ENCODE assay signal across 32 mouse cellular contexts in the genomic region with DNA sequence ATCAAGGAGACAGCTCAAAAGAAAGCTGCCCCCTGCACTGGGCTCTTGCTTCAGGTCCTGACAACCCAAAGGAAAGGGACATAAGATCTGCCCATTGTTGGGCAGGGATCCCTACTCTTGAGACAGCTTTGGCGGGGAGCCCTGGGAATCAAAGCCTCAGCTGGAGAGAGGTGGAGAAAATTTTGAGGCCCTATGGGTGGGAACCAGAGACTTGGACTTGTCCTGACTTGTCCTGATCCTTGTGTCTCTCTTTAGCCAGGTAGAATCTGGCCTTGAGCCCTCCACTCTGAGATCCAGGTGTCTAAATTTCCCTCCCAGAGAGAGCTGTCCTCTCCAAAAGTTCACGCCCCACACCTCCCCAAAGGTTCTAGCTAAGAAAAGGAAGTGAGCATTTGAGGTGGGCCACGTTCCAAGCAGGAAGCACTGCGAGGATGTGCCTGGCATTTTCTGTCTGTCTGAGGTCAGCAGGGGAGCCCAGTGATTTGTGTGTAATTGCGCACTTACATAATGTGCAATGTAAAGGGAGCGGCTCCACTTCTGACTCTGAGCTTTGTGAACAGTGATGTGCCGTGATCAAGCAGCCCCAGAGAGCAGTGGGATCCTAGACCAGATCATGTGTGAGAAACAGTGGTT. TPM values are rescaled to one million over a fixed set of nuclear protein-coding genes. Genes with fewer than 3 reads are reported as not detected.
DNase-seq lines count a peak whose midpoint lies in the region; ATAC-seq and TF ChIP-seq lines count a peak whose summit lies in the region.
"Had no signal": no experiment of that assay in that cellular context is flagged by ENCODE, and none has a peak within 500 bp of the region (broad histone marks: within the 10 kb centered on the region; RNA-seq: fewer than 3 reads in every experiment).

No protein-coding gene starts in this region.

- no peak for TF ChIP-seq CTCF in lung, embryonic 14.5 days (IDR thresholded peaks at IDR 0.05; ENCODE audit: low read depth)

- peaks cover 4% of the 10 kb centered on the region; the same call in 1 of the 2 replicates for H3K27me3 ChIP-seq in lung, embryonic 14.5 days (ENCODE audit: insufficient read depth, low read length)
- H3K27me3 ChIP-seq: embryonic facial prominence, embryonic 12.5 days; intestine, embryonic 15.5 days had no signal

- H3K9ac ChIP-seq in lung, embryonic 14.5 days, result no peak overlapping the region
- H3K9ac ChIP-seq: embryonic facial prominence, embryonic 12.5 days; intestine, embryonic 15.5 days; midbrain, embryonic 13.5 days had no signal

- H3K27ac ChIP-seq in lung, embryonic 14.5 days (ENCODE audit: low read depth), result no peak overlapping the region
- H3K27ac ChIP-seq in brown adipose tissue, adult 24 weeks (replicated peaks; ENCODE audit: low read depth, low read length), result peak overlapping the region; percentile 59
- H3K27ac ChIP-seq: embryonic facial prominence, embryonic 12.5 days; heart, embryonic 10.5 days; hindbrain, embryonic 10.5 days; intestine, embryonic 15.5 days; midbrain, embryonic 13.5 days had no signal

- 62% methylated on average over 7 of the region's 7 CpGs for WGBS in lung, embryonic 14.5 days

- H3K4me1 ChIP-seq in lung, embryonic 14.5 days (ENCODE audit: insufficient read depth), result no peaks in the 10 kb centered on the region
- peaks cover 18% of the 10 kb centered on the region for H3K4me1 ChIP-seq in brown adipose tissue, adult 24 weeks (ENCODE audit: control insufficient read depth, insufficient read depth, insufficient read length, low read length)

- H3K36me3 ChIP-seq in lung, embryonic 14.5 days (ENCODE audit: insufficient read depth), result no peaks in the 10 kb centered on the region
- H3K36me3 ChIP-seq: embryonic facial prominence, embryonic 12.5 days; heart, embryonic 10.5 days; hindbrain, embryonic 10.5 days; intestine, embryonic 15.5 days; midbrain, embryonic 13.5 days had no signal

- DNase-seq in lung, embryonic 14.5 days, result peak; percentile 23
- DNase-seq in lung, postnatal 14 days, result no peak
- DNase-seq in thymus, postnatal 4 days, result no peak
- no peak for DNase-seq in thymus, postnatal 10 days (ENCODE audit: low spot score in 2 of 2)
- no peak for DNase-seq in heart, adult 8-10 months (ENCODE audit: low spot score)
- DNase-seq: adrenal gland, adult 2 months; cerebellum, adult 9-11 months; gastrocnemius, postnatal 25 days; kidney, adult 8-10 months; kidney, postnatal 4 days; left cerebral cortex, postnatal 4 days; thymus, adult 18-20 months had no signal

- ATAC-seq in lung, embryonic 14.5 days (ENCODE audit: insufficient read depth), result no peak
- peak; percentile 83 for ATAC-seq in granulocyte monocyte progenitor cell, adult 5-6 weeks (replicated peaks; ENCODE audit: poor library complexity, severe bottlenecking)
- ATAC-seq: forebrain, embryonic 14.5 days; hindbrain, embryonic 16.5 days; intestine, embryonic 15.5 days; lung, postnatal 0 days; midbrain, embryonic 13.5 days had no signal

- no peak overlapping the region for H3K4me2 ChIP-seq in lung, embryonic 14.5 days
- H3K4me2 ChIP-seq: embryonic facial prominence, embryonic 12.5 days; intestine, embryonic 15.5 days; midbrain, embryonic 13.5 days had no signal

- H3K4me3 ChIP-seq in lung, embryonic 14.5 days (ENCODE audit: low read depth, low read length), result no peak overlapping the region
- H3K4me3 ChIP-seq in brown adipose tissue, adult 24 weeks (ENCODE audit: insufficient read depth, low read depth, low read length), result no peak overlapping the region
- H3K4me3 ChIP-seq: embryonic facial prominence, embryonic 12.5 days; erythroblast, embryonic 14.5 days; heart, embryonic 10.5 days; hindbrain, embryonic 10.5 days; intestine, embryonic 15.5 days; midbrain, embryonic 13.5 days had no signal

- no peaks in the 10 kb centered on the region for H3K9me3 ChIP-seq in lung, embryonic 14.5 days (ENCODE audit: low read depth, low read length)
- H3K9me3 ChIP-seq: embryonic facial prominence, embryonic 12.5 days; heart, embryonic 10.5 days; hindbrain, embryonic 10.5 days; intestine, embryonic 15.5 days; midbrain, embryonic 13.5 days had no signal

RNA-seq across cellular contexts. Expression of gene Gm15557, which starts 0.5 kb away (rescaled TPM):
- not detected in 2 replicates for polyA plus RNA-seq in lung, embryonic 14.5 days (2014; fragmentation: Nextera tagmentation; extraction: Ambion mirVana)
- not detected in 2 replicates for polyA plus RNA-seq in brown adipose tissue, adult 24 weeks (2012; ENCODE audit: insufficient read depth, insufficient read length, missing spikeins)
- total RNA-seq in granulocyte monocyte progenitor cell, adult 5-6 weeks (2014; fragmentation: Nextera tagmentation), result not detected in 2 replicates
- not detected in 2 replicates for total RNA-seq in granulocyte monocyte progenitor cell, adult 5-6 weeks (2017)
- not detected for total RNA-seq in heart, adult 8-10 months (2022)
- total RNA-seq: adrenal gland, adult 2 months; gastrocnemius, postnatal 25 days; left cerebral cortex, adult 18-20 months; left cerebral cortex, postnatal 4 days; liver, adult 2 months; monocyte, adult 5-6 weeks; neutrophil, adult 5-6 weeks had no signal
- polyA plus RNA-seq: adrenal gland, adult 2 months; cortical plate, adult 2 months; embryonic facial prominence, embryonic 12.5 days; erythroblast, embryonic 14.5 days; forebrain, embryonic 14.5 days; heart, embryonic 10.5 days; heart, embryonic 16.5 days; hindbrain, embryonic 10.5 days; hindbrain, embryonic 16.5 days; intestine, embryonic 15.5 days; liver, adult 2 months; liver, embryonic 16.5 days; lung, postnatal 0 days; midbrain, embryonic 13.5 days; small intestine, adult 2 months; stomach, embryonic 16.5 days had no signal

RNA-seq across cellular contexts. Expression of gene Gdf5, which starts 5.2 kb away (rescaled TPM):
- 0.34 and 0.41 TPM in 2 replicates for polyA plus RNA-seq in lung, embryonic 14.5 days (2014; fragmentation: Nextera tagmentation; extraction: Ambion mirVana)
- polyA plus RNA-seq in brown adipose tissue, adult 24 weeks (2012; ENCODE audit: insufficient read depth, insufficient read length, missing spikeins), result 2.4 and 3.1 TPM in 2 replicates
- not detected in 2 replicates for total RNA-seq in granulocyte monocyte progenitor cell, adult 5-6 weeks (2014; fragmentation: Nextera tagmentation)
- total RNA-seq in granulocyte monocyte progenitor cell, adult 5-6 weeks (2017), result not detected in 2 replicates
- not detected for total RNA-seq in heart, adult 8-10 months (2022)
- total RNA-seq: gastrocnemius, postnatal 25 days; liver, adult 2 months; monocyte, adult 5-6 weeks; neutrophil, adult 5-6 weeks had no signal
- polyA plus RNA-seq: erythroblast, embryonic 14.5 days; liver, adult 2 months; liver, embryonic 16.5 days; small intestine, adult 2 months had no signal

RNA-seq across cellular contexts. Expression of gene Uqcc1, which starts 9.9 kb away (rescaled TPM):
- 52.0 and 52.9 TPM in 2 replicates for polyA plus RNA-seq in lung, embryonic 14.5 days (2014; fragmentation: Nextera tagmentation; extraction: Ambion mirVana)
- polyA plus RNA-seq in brown adipose tissue, adult 24 weeks (2012; ENCODE audit: insufficient read depth, insufficient read length, missing spikeins), result 178 and 202 TPM in 2 replicates
- 37.9 and 39.5 TPM in 2 replicates for total RNA-seq in granulocyte monocyte progenitor cell, adult 5-6 weeks (2014; fragmentation: Nextera tagmentation)
- total RNA-seq in granulocyte monocyte progenitor cell, adult 5-6 weeks (2017), result 66.6 and 71.5 TPM in 2 replicates
- 100 to 1,000 TPM; 275 to 349 (median 295) TPM for total RNA-seq in heart, adult 8-10 months (2022)

RNA-seq across cellular contexts. Expression of gene Cep250, which starts 16.2 kb away (rescaled TPM):
- 23.5 and 24.6 TPM in 2 replicates for polyA plus RNA-seq in lung, embryonic 14.5 days (2014; fragmentation: Nextera tagmentation; extraction: Ambion mirVana)
- 2.6 and 3.4 TPM in 2 replicates for polyA plus RNA-seq in brown adipose tissue, adult 24 weeks (2012; ENCODE audit: insufficient read depth, insufficient read length, missing spikeins)
- total RNA-seq in granulocyte monocyte progenitor cell, adult 5-6 weeks (2014; fragmentation: Nextera tagmentation), result 33.3 and 44.4 TPM in 2 replicates
- 39.0 and 41.6 TPM in 2 replicates for total RNA-seq in granulocyte monocyte progenitor cell, adult 5-6 weeks (2017)
- total RNA-seq in heart, adult 8-10 months (2022), result 1 to 10 TPM; 4.1 to 8.8 (median 6.0) TPM
